Mouse (Mus musculus) intestine, postnatal 0 days (tissue): Measurements from ENCODE around the gene Tdp1. TPM values are rescaled to one million over a fixed set of nuclear protein-coding genes. Genes with fewer than 3 reads are reported as not detected.
A peak's percentile ranks its signal among the peaks of the same experiment; 100 is the strongest.

ENCODE experiments used
- ATAC-seq: fragments of 200-750 bp; cut with Nextera tagmentation; 2 replicates; pipeline ENCODE4 v1.8.0; 2017; ENCODE audit warnings: mild to moderate bottlenecking, moderate TSS enrichment, moderate library complexity
- H3K27ac ChIP-seq: fragments of 300-500 bp; sonication (generic); 2 replicates; pipeline ENCODE4 v1.5.1; 2014; ENCODE audit warnings: mild to moderate bottlenecking, low read depth, low read length, moderate library complexity
- H3K27me3 ChIP-seq: fragments of 300-500 bp; sonication (generic); replicated peaks from 2 replicates; pipeline ENCODE4 v1.6.1; 2014; ENCODE audit warnings: low read length, mixed read lengths; ENCODE audit not compliant: control insufficient read depth, insufficient read depth
- H3K36me3 ChIP-seq: fragments of 300-500 bp; sonication (generic); 2 replicates; pipeline ENCODE4 v1.6.1; 2014; ENCODE audit warnings: mild to moderate bottlenecking, moderate library complexity; ENCODE audit not compliant: control insufficient read depth, insufficient read depth
- H3K4me1 ChIP-seq: fragments of 300-500 bp; sonication (generic); replicated peaks from 2 replicates; pipeline ENCODE4 v1.6.1; 2014; ENCODE audit warnings: antibody characterized with exemption, low read length, mixed read lengths; ENCODE audit not compliant: control insufficient read depth, insufficient read depth
- H3K4me2 ChIP-seq: fragments of 300-500 bp; sonication (generic); replicated peaks from 2 replicates; pipeline ENCODE4 v1.6.1; 2014; ENCODE audit warnings: low read depth, mild to moderate bottlenecking, moderate library complexity
- H3K4me3 ChIP-seq: fragments of 300-500 bp; sonication (generic); 2 replicates; pipeline ENCODE4 v1.5.1; 2014; ENCODE audit warnings: low read depth, low read length
- H3K9ac ChIP-seq: fragments of 300-500 bp; sonication (generic); 2 replicates; pipeline ENCODE4 v1.6.1; 2014; ENCODE audit warnings: mild to moderate bottlenecking, low read depth, low read length
- H3K9me3 ChIP-seq: fragments of 300-500 bp; sonication (generic); 2 replicates; pipeline ENCODE4 v1.6.1; 2016; ENCODE audit warnings: mixed run types; ENCODE audit not compliant: control insufficient read depth
- CTCF ChIP-seq: sonication (generic); IDR thresholded peaks from 2 replicates; pipeline ENCODE4 v1.5.1; 2016; ENCODE audit warnings: low read depth, mild to moderate bottlenecking, control low read depth, antibody characterized with exemption, moderate library complexity
- WGBS: fragments of 180-500 bp; shearing (Covaris S2); extraction: QIAGEN DNeasy Blood & Tissue Kit; methylation state at CpG from one replicate; pipeline ENCODE4 v1.1.7; 2014; 5-methylcytosine and 5-hydroxymethylcytosine counted together
- polyA plus RNA-seq: library from polyadenylated mRNA; unstranded; fragments of >200 nt; fragmentation: Nextera tagmentation; extraction: Ambion mirVana; gene quantifications from 2 replicates; pipeline ENCODE4 v1.2.1, GENCODE M21; 2015

Tdp1 gene
- polyA plus RNA-seq, 1 experiment from 2014 or later: 9.6 TPM

GRCm38 (mm10) chr12:99959930-99960329 is 75.6 kb downstream of the Tdp1 start:
- H3K4me1 ChIP-seq: no peaks in the 10 kb centered on the region
- 27% methylated on average over 10 of the region's 10 CpGs for WGBS
- no peak overlapping the region for H3K4me3 ChIP-seq
- H3K36me3 ChIP-seq: no peaks in the 10 kb centered on the region
- H3K27me3 ChIP-seq: peaks cover 27% of the 10 kb centered on the region
- H3K9ac ChIP-seq: no peak overlapping the region
- H3K4me2 ChIP-seq: no peak overlapping the region
- H3K27ac ChIP-seq: no peak overlapping the region
- ATAC-seq: no peak
- no peak for TF ChIP-seq CTCF
- H3K9me3 ChIP-seq: no peaks in the 10 kb centered on the region

- Histone ChIP-seq H3K9ac (no peak overlapping the region), H3K36me3 (no peaks in the 10 kb centered on the region), H3K4me3 (no peak overlapping the region), H3K9me3 (no peaks in the 10 kb centered on the region), H3K27me3 (peaks cover 34% of the 10 kb centered on the region), H3K4me1 (no peaks in the 10 kb centered on the region; the same call in 1 of the 2 replicates), H3K27ac (no peak overlapping the region), H3K4me2 (no peak overlapping the region)
- no peak for ATAC-seq
- WGBS: 86% methylated on average over 7 of the region's 7 CpGs
- TF ChIP-seq CTCF: no peak
Measured at GRCm38 (mm10) chr12:99960675-99961074, 76.4 kb downstream of the Tdp1 start.

GRCm38 (mm10) chr12:99964301-99965202 is 80.2 kb downstream of the Tdp1 start, which contains the start of gene Kcnk13:
Gene Kcnk13 (plus strand): TSS chr12:99964499.
- Histone ChIP-seq H3K9me3 (no peaks in the 10 kb centered on the region), H3K36me3 (no peaks in the 10 kb centered on the region), H3K4me1 (no peaks in the 10 kb centered on the region; the same call in 1 of the 2 replicates), H3K4me2 (peak within 1 kb of the TSS; percentile 93), H3K4me3 (peak within 1 kb of the TSS; percentile 48), H3K9ac (0 out of 2 replicates have a peak within 1 kb of the TSS, but pooled peaks have one; percentile 31), H3K27ac (no peak within 1 kb of the TSS), H3K27me3 (peaks cover 72% of the 10 kb centered on the region)
- 1% methylated on average over 39 of the region's 39 CpGs for WGBS
- ATAC-seq: peak; percentile 55
- TF ChIP-seq CTCF: peak; percentile 89

- peaks cover 76% of the 10 kb centered on the region for H3K27me3 ChIP-seq
Measured at GRCm38 (mm10) chr12:99965203-99966115, 81.1 kb downstream of the Tdp1 start.

GRCm38 (mm10) chr12:99966116-99966770 is 81.9 kb downstream of the Tdp1 start:
- Histone ChIP-seq H3K9ac (peak overlapping the region; percentile 31; the same call in 1 of the 2 replicates), H3K9me3 (no peaks in the 10 kb centered on the region), H3K4me2 (peak overlapping the region; percentile 93), H3K27me3 (peaks cover 72% of the 10 kb centered on the region), H3K4me1 (no peaks in the 10 kb centered on the region; the same call in 1 of the 2 replicates), H3K4me3 (peak overlapping the region; percentile 48), H3K27ac (no peak overlapping the region), H3K36me3 (no peaks in the 10 kb centered on the region)
- WGBS: 6% methylated on average over 25 of the region's 25 CpGs
- ATAC-seq: no peak
- no peak for TF ChIP-seq CTCF

More at GRCm38 (mm10) chr12:99965203-99966115, 81.1 kb downstream of the Tdp1 start:
- H3K9me3 ChIP-seq: no peaks in the 10 kb centered on the region
- H3K4me2 ChIP-seq: peak overlapping the region; percentile 93
- WGBS: under 1% methylated on average over 77 of the region's 77 CpGs
- no peaks in the 10 kb centered on the region; the same call in 1 of the 2 replicates for H3K4me1 ChIP-seq
- H3K4me3 ChIP-seq: peak overlapping the region; percentile 48
- ATAC-seq: peak; percentile 25; the same call in 1 of the 2 replicates
- H3K9ac ChIP-seq: peak overlapping the region; percentile 31; the same call in 1 of the 2 replicates
- no peak for TF ChIP-seq CTCF
- H3K36me3 ChIP-seq: no peaks in the 10 kb centered on the region
- H3K27ac ChIP-seq: no peak overlapping the region
